Mouse (Mus musculus): ENCODE data around the gene Zyx.

- TF ChIP-seq CTCF (IDR thresholded peaks at IDR 0.05; ENCODE audit: low read depth, low read length) (no peak), POLR2A (IDR thresholded peaks at IDR 0.05; ENCODE audit: borderline replicate concordance, low read depth, low read length) (no peak)
Measured at GRCm38 (mm10) chr6:42328757-42329156, 20.7 kb upstream of the Zyx start.
